Mouse (Mus musculus) cortical plate, adult 2 months (tissue): ENCODE measurements around the gene Orai3. TPM values are rescaled to one million over a fixed set of nuclear protein-coding genes. Genes with fewer than 3 reads are reported as not detected.

Source experiments
- H3K27ac ChIP-seq: fragments of 200-500 bp; 2 replicates; pipeline ENCODE4 v1.5.1; 2012; ENCODE audit warnings: low read length, control low read depth, inconsistent platforms; ENCODE audit not compliant: insufficient read depth
- H3K4me1 ChIP-seq: fragments of 200-500 bp; 2 replicates; pipeline ENCODE4 v1.6.1; 2011; ENCODE audit warnings: low read length; ENCODE audit not compliant: control insufficient read depth, insufficient read depth
- H3K4me3 ChIP-seq: fragments of 200-500 bp; 2 replicates; pipeline ENCODE4 v1.5.1; 2011; ENCODE audit warnings: mild to moderate bottlenecking, low read length, control low read depth; ENCODE audit not compliant: insufficient read depth
- CTCF ChIP-seq: fragments of 200-500 bp; IDR thresholded peaks from 2 replicates; pipeline ENCODE4 v1.5.1; 2011; ENCODE audit warnings: mild to moderate bottlenecking, control low read depth, low read length; ENCODE audit not compliant: insufficient read depth; ENCODE audit errors: extremely low read depth
- POLR2A ChIP-seq: fragments of 200-500 bp; IDR thresholded peaks from 2 replicates; pipeline ENCODE4 v1.6.1; 2011; ENCODE audit warnings: mild to moderate bottlenecking, low read length, control low read depth; ENCODE audit not compliant: insufficient read depth; ENCODE audit errors: extremely low read depth
- polyA plus RNA-seq: library from polyadenylated mRNA; depleted of rRNA; stranded (reverse); fragments of >200 nt; gene quantifications from 2 replicates; pipeline ENCODE4 v1.2.3, GENCODE M21; 2012

Orai3 gene
- polyA plus RNA-seq, 1 experiment, result 24.6 TPM

DNA sequence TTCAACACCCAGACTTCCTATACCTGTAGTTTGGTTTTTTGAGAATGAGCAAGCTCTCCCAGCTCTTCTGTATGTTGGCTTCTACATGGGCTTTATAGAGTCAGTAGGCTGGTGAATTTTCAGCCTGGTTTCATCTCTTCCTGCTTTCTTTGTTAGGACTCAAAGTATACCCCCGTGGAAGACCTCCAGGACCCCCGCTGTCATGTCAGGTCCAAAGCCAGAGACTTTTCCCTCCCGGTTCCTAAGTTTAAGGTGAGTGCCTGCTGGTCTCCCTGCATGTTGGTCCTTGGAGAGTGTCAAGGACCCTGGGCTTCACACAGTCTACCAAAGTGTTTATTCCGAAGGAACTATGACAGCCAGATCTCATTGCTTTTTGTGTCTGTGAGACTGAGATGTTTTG, 8.7 kb downstream of the Orai3 start:
- peak overlapping the region; percentile 91 for H3K4me3 ChIP-seq
- H3K27ac ChIP-seq, result no peak overlapping the region
- TF ChIP-seq CTCF (no peak), POLR2A (no peak)
- peaks cover 3% of the 10 kb centered on the region; the same call in 1 of the 2 replicates for H3K4me1 ChIP-seq

DNA sequence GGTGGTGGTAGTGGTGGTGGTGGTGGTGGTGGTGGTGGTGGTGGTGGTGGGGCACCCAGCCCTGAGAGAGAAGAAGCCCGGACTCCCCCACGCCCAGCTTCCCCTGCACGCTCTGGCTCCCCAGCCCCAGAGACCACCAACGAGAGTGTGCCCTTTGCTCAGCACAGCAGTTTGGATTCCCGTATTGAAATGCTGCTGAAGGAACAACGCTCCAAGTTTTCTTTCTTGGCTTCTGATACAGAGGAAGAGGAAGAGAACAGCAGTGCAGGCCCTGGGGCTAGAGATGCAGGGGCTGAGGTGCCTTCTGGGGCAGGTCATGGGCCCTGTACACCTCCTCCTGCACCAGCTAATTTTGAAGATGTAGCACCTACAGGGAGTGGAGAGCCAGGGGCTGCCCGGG, 15.7 kb downstream of the Orai3 start, which contains the start of gene Gm49388:
Gene Gm49388 (plus strand): TSS at position 301 of the 400 bp plus-strand sequence.
- no peak within 1 kb of the TSS for H3K27ac ChIP-seq
- TF ChIP-seq CTCF, result no peak
- TF ChIP-seq POLR2A, result no peak
- no peaks in the 10 kb centered on the region for H3K4me1 ChIP-seq
- no peak within 1 kb of the TSS for H3K4me3 ChIP-seq

DNA sequence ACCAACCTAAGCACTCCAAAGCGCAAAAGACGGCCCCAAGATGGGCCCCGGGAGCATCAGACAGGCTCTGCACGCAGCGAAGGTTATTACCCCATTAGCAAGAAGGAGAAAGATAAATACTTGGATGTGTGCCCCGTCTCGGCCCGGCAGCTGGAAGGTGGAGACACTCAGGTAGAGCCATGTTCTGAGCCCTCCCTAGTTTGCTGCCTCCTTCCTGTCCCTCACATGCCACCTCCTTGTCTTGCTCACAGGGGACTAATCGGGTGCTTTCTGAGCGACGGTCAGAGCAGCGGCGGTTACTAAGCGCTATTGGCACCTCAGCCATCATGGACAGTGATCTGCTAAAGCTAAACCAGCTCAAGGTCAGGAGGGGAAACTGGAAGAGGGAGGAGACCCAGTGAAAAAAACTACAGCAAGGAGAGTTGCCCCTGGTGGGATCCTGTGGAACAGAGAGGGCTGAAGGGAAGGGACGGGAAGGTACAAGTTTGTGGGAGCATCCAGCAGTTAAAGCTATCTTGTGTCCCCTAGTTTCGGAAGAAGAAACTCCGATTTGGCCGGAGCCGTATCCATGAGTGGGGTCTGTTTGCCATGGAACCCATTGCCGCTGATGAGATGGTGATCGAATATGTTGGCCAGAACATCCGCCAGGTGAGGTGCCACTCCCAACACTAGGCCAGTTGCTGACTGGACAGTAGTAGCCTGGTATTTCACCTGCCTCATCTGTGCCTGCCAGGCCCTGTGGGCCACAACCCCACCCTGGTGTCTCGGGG, 27.6 kb downstream of the Orai3 start:
- no peaks in the 10 kb centered on the region for H3K4me1 ChIP-seq
- no peak for TF ChIP-seq POLR2A
- no peak for TF ChIP-seq CTCF
- H3K4me3 ChIP-seq, result no peak overlapping the region
- no peak overlapping the region for H3K27ac ChIP-seq

DNA sequence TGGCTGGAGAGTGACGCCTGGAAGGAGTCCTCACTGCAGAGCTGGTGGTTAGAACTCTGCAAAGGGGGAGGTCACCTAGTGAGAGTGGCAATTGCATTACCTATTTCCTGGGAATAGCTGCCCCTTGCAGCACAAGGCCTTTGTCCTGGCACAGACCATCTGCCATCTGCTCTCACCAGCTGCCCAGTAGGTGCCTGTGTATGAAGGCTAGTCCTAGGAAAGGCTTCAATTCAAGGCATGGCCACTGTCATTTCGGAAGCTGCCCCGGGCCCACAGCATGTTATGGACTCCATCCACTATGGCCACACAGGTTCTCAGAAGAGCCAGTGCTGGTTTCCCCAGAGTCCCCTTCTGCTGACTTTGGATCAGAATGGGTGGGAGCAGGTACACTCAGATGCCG, 29.0 kb downstream of the Orai3 start:
- Histone ChIP-seq H3K27ac (no peak overlapping the region), H3K4me1 (no peaks in the 10 kb centered on the region), H3K4me3 (no peak overlapping the region)
- no peak for TF ChIP-seq POLR2A
- no peak for TF ChIP-seq CTCF

DNA sequence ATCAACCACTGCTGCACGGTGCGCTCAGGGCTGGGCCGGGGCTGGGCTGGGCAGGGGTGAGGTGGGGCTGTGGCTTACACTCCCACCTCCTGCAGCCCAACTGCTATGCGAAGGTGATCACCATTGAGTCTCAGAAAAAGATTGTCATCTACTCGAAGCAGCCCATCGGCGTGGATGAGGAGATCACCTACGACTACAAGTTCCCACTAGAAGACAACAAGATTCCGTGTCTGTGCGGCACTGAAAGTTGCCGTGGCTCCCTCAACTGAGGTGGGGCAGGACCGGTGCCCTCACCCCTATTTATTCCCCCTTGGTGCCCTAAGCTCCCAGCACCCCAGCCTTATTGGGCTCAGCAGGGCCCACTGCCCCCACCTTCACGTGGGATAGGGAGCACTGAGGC, 29.6 kb downstream of the Orai3 start:
- TF ChIP-seq POLR2A (no peak), CTCF (no peak)
- Histone ChIP-seq H3K4me1 (no peaks in the 10 kb centered on the region), H3K4me3 (no peak overlapping the region), H3K27ac (no peak overlapping the region)

DNA sequence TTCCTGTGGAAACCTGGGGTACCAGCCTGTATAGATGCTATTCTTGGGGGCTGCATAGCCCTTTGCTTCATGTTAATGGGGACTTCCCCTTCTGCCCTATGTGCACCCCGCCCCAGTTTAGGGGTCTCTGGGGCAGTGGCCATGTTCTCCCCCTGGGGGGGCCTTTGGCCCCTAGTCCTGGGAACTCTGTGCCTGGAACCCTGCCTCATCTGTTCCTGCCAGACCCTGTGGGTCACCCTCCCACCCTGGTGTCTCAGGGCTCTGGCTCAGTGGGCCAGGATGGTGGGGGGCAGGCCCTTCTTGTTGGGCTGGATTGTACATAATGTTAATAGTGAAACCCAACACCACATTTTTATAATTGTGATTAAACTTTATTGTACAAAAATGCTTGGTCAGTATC, 30.1 kb downstream of the Orai3 start:
- no peaks in the 10 kb centered on the region for H3K4me1 ChIP-seq
- no peak for TF ChIP-seq CTCF
- no peak for TF ChIP-seq POLR2A
- no peak overlapping the region for H3K27ac ChIP-seq
- no peak overlapping the region for H3K4me3 ChIP-seq

DNA sequence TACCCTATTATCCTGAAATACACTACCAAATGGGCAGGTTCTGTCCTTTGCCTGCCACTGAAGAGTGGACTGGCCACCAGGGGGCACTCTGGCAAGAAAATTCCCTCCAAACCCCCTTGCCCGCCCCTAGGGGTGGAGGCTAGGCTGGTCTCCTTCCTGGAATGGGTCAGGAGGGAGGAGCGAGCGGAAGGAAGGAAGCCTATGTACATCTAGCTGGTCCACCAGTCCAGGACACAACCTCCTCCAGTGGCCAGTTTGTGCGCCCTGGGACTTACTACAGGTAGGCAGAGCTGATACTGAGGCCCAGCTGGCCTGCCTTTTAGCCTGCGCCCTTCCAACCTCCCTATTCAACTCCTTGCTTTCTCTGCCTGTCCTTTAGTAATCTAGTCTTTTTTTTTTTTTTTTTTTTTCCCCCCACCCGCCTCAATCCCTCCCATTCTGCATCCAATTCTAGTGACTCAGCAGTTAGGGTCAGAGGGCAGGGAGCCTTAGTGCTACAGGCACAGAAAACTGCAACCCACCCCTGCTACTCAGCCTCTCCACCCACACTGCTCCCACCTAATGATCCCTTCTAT, 30.9 kb downstream of the Orai3 start, which contains the start of gene Hsd3b7:
Gene Hsd3b7 (plus strand): TSS at position 170 of the 575 bp plus-strand sequence.
- TF ChIP-seq POLR2A (peak; percentile 67), CTCF (peak; percentile 75)
- H3K4me3 ChIP-seq, result peak within 1 kb of the TSS; percentile 27
- peak within 1 kb of the TSS; percentile 47; the same call in 1 of the 2 replicates for H3K27ac ChIP-seq
- H3K4me1 ChIP-seq, result no peaks in the 10 kb centered on the region

DNA sequence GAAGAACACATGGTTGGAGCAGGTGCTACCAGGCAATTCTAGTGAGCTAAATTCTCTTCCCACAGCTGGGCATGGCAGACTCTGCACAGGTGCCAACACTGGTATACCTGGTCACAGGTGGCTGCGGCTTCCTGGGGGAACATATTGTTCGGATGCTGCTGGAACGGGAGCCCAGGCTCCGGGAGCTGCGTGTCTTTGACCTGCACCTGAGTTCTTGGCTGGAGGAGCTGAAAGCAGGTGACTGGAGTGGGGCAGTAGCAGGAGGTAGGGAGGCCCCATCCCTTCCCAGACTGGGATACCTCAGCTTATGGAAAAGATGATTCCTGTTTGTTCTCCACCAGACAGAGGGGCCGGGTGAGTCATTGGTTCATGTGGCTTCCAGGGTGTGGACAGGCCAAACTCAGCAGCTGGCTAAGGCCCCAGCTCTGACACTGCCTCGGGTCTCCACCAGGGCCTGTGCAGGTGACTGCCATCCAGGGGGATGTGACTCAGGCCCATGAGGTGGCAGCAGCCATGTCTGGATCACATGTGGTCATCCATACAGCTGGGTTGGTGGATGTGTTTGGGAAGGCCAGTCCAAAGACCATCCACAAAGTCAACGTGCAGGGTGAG, 31.5 kb downstream of the Orai3 start:
- Histone ChIP-seq H3K27ac (peak overlapping the region; percentile 47; the same call in 1 of the 2 replicates), H3K4me3 (no peak overlapping the region; the same call in 1 of the 2 replicates), H3K4me1 (no peaks in the 10 kb centered on the region)
- TF ChIP-seq POLR2A (peak; percentile 17; the same call in 1 of the 2 replicates), CTCF (no peak)

DNA sequence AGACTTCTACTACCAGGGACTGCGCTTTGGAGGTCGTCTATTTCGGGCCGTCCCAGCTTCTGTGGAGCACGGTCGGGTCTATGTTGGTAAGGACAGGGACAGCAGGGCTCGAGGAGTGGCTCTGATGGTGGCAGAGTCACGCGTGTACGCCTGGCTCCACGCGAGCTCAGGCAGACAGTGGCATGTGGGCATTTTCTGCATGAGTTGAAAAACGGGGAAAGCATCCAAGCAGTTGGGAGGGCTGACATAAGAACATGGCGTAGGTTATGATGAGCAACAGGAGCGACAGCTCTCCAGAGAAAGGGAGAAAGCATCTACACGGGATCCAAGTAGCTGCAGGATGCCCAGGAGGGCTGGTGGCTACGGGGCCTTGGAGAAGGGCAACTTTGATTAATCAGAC, 32.7 kb downstream of the Orai3 start:
- H3K4me3 ChIP-seq, result no peak overlapping the region
- peak overlapping the region; percentile 48; the same call in 1 of the 2 replicates for H3K27ac ChIP-seq
- no peaks in the 10 kb centered on the region for H3K4me1 ChIP-seq
- TF ChIP-seq POLR2A (no peak; the same call in 1 of the 2 replicates), CTCF (no peak)
